Mouse (Mus musculus) ES-Bruce4 (cell line): ENCODE results near the gene Rundc3a.

ENCODE experiments used
- CTCF ChIP-seq: IDR thresholded peaks from one replicate; pipeline ENCODE4 v1.8.1; 2011; ENCODE audit warnings: low read depth, low read length
- EP300 ChIP-seq: IDR thresholded peaks from 2 replicates; pipeline ENCODE4 v1.6.1; 2011; ENCODE audit warnings: low read depth, low read length; ENCODE audit not compliant: insufficient read depth
- POLR2A ChIP-seq: IDR thresholded peaks from one replicate; pipeline ENCODE4 v1.8.1; 2011; ENCODE audit warnings: low read length; ENCODE audit not compliant: insufficient read depth

DNA sequence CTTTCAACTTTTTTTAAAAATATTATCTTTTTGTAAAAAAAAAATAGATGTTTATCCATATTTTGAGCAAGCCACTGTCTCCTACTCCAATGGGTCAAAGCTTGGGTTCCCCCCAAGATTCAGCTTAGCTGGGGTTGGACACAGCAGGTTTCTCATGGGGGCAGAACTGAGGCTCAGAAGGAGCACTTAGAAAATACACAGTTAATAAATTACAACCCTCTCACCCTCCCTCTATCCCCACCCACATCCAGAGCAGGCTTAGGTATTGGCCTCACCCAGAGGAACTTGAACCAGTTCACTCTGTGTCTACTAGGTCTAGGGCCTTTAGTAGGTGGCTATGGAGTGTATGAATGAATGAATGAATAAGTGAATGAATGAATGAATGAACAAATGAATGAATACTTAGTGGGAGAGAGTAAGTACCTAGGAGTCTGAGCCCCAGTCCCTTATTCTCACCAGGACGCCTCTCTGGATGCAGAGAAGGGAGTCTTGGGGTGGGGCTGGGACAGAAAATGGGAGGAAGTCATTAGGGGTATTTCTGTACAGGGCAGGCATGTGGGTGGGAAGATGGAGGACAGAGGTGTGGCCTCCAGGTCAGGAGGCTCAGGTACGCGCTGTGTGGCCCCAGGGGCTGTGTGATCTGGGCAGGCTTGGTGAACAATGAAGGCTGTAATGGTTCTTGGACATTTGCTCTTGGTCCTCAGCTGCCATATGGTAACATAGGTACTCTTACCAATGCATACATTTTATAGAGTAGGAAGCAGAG lies 43.8 kb upstream of the Rundc3a start:
- TF ChIP-seq CTCF (no peak), POLR2A (no peak), EP300 (no peak)
